Mouse (Mus musculus): ENCODE results near the gene Gm9507.

Gm9507 gene

DNA sequence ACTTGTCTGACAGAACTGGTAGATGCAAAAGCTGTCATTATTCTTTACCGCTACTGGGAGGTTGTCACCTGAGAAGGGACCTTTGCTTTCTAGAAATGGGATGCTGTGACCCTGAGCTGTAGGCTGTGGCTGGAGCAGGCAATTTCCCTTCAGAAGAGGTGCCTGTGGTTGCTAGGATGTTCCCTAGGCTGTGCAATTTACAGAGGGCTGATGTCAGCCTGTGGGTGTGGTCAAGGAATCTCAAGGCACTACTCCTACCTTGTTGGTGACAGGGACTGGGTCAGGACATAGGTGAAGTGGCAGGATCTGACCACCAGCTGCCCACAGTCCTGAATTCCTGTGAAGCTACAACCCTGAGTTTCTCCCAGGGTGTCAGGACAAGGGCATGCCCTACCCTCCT, 41.9 kb downstream of the Gm9507 start:
- no peak for DNase-seq
